Mouse (Mus musculus): ENCODE data around the gene 6430531B16Rik. TPM values are rescaled to one million over a fixed set of nuclear protein-coding genes. Genes with fewer than 3 reads are reported as not detected.

The 6430531B16Rik gene
- total and polyA plus RNA-seq, 2 experiments from 2014 or later, result 1.6 TPM

DNA sequence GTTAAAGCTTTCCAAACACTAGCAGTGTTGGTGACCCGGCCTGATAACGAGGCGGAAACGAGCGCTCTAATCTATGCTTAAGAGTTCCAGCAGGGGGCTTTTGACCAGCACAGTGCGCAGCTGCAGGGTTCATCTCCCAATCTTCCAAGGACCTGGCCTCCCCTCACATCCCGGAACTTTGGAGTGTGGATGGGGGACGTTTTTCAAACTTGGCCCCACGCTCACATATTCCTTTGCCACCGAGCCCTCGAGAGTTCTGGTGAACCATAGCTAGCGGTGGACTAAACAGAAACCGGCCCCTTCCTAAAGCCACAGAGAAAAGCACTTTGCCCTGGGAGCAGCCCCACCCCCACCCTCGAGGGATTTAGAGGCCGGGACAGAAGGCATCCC, 28.7 kb downstream of the 6430531B16Rik start:
- H3K27ac ChIP-seq (ENCODE audit: low read depth, low read length), result no peak overlapping the region
- ATAC-seq (ENCODE audit: low FRiP score) (peak; percentile 47; the same call in 1 of the 2 replicates), DNase-seq (ENCODE audit: low spot score) (peak; percentile 61)
- H3K36me3 ChIP-seq (ENCODE audit: insufficient read depth, low read length), result no peaks in the 10 kb centered on the region
- H3K4me1 ChIP-seq (ENCODE audit: insufficient read depth, low read length), result peaks cover 11% of the 10 kb centered on the region
- 2% methylated on average over 15 of the region's 15 CpGs for WGBS
- peak; percentile 69 for TF ChIP-seq CTCF (IDR thresholded peaks at IDR 0.05)
- peak overlapping the region; percentile 75 for H3K4me2 ChIP-seq (ENCODE audit: low read depth, low read length, poor library complexity, severe bottlenecking)
- H3K4me3 ChIP-seq (ENCODE audit: low read depth, low read length), result peak overlapping the region; percentile 35
- no peak overlapping the region for H3K9ac ChIP-seq (replicated peaks; ENCODE audit: low read length, poor library complexity, severe bottlenecking)
- peaks cover 44% of the 10 kb centered on the region for H3K27me3 ChIP-seq (ENCODE audit: insufficient read depth, low read length)
- H3K9me3 ChIP-seq (ENCODE audit: low read length), result no peaks in the 10 kb centered on the region

DNA sequence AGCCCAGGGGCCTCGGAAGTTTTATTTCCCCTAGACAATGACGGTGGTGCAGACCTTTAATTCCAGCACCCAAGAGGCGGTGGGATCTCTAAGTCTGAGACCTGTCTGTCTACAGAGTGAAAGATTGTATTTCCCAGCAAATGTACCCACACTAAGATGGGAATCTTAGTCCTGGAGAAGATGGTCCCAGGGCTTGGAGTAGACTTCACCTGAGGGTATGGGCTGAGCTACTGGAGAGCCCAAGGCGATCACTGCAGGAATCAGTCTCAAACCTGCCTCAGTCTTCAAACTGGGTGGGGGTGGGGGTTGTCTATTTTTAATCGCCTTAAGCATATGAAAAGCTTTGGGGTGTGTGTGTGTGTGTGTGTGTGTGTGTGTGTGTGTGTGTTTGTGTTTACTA, 32.5 kb downstream of the 6430531B16Rik start:
- peaks cover 71% of the 10 kb centered on the region for H3K27me3 ChIP-seq (ENCODE audit: insufficient read depth, low read length)
- H3K27ac ChIP-seq (ENCODE audit: low read depth, low read length), result no peak overlapping the region
- WGBS, result 29% methylated on average over 5 of the region's 5 CpGs
- DNase-seq (ENCODE audit: low spot score), result no peak
- peaks cover 15% of the 10 kb centered on the region for H3K4me1 ChIP-seq (ENCODE audit: insufficient read depth, low read length)
- no peak for ATAC-seq (ENCODE audit: low FRiP score)
- H3K9ac ChIP-seq (replicated peaks; ENCODE audit: low read length, poor library complexity, severe bottlenecking), result no peak overlapping the region
- no peak overlapping the region for H3K4me2 ChIP-seq (ENCODE audit: low read depth, low read length, poor library complexity, severe bottlenecking)
- H3K4me3 ChIP-seq (ENCODE audit: low read depth, low read length), result no peak overlapping the region
- no peaks in the 10 kb centered on the region for H3K36me3 ChIP-seq (ENCODE audit: insufficient read depth, low read length)
- no peaks in the 10 kb centered on the region for H3K9me3 ChIP-seq (ENCODE audit: low read length)
- TF ChIP-seq CTCF (IDR thresholded peaks at IDR 0.05), result no peak

DNA sequence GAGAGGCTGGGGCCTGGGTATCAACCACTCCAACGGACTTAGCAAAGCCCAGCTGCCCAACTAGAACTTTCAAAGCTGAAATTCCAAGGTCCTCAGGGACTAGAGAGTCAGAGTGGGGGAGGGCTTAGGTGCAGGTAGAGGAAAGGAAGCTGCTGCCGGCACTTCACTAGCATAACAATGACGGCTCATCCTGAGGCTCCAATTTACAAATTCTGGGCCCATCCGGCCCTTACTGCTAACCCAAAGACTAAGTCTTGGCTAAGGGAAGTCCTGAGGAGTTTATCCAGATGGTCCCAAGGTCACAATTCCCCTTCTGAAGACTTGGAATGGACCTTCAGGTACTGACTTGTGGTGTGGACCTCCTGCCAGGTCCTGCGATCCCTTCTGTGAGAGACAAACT, 33.0 kb downstream of the 6430531B16Rik start:
- no peak overlapping the region for H3K4me3 ChIP-seq (ENCODE audit: low read depth, low read length)
- no peak overlapping the region for H3K4me2 ChIP-seq (ENCODE audit: low read depth, low read length, poor library complexity, severe bottlenecking)
- ATAC-seq (ENCODE audit: low FRiP score) (no peak), DNase-seq (ENCODE audit: low spot score) (no peak)
- no peak for TF ChIP-seq CTCF (IDR thresholded peaks at IDR 0.05)
- H3K27ac ChIP-seq (ENCODE audit: low read depth, low read length), result no peak overlapping the region
- 0 out of 2 replicates have a peak, but pooled peaks cover 2% of the 10 kb centered on the region for H3K36me3 ChIP-seq (ENCODE audit: insufficient read depth, low read length)
- peaks cover 11% of the 10 kb centered on the region for H3K4me1 ChIP-seq (ENCODE audit: insufficient read depth, low read length)
- 14% methylated on average over 5 of the region's 5 CpGs for WGBS
- H3K9ac ChIP-seq (replicated peaks; ENCODE audit: low read length, poor library complexity, severe bottlenecking), result no peak overlapping the region
- peaks cover 68% of the 10 kb centered on the region for H3K27me3 ChIP-seq (ENCODE audit: insufficient read depth, low read length)
- no peaks in the 10 kb centered on the region for H3K9me3 ChIP-seq (ENCODE audit: low read length)

GRCm38 (mm10) chr7:139944291-139945240, 34.0 kb downstream of the 6430531B16Rik start:
- TF ChIP-seq CTCF (IDR thresholded peaks at IDR 0.05), result no peak
- Histone ChIP-seq H3K4me1 (ENCODE audit: insufficient read depth, low read length) (peaks cover 4% of the 10 kb centered on the region; the same call in 1 of the 2 replicates), H3K4me2 (ENCODE audit: low read depth, low read length, poor library complexity, severe bottlenecking) (peak overlapping the region; percentile 42), H3K4me3 (ENCODE audit: low read depth, low read length) (peak overlapping the region; percentile 29; the same call in 1 of the 2 replicates), H3K27ac (ENCODE audit: low read depth, low read length) (no peak overlapping the region), H3K9me3 (ENCODE audit: low read length) (no peaks in the 10 kb centered on the region), H3K27me3 (ENCODE audit: insufficient read depth, low read length) (peaks cover 59% of the 10 kb centered on the region), H3K36me3 (ENCODE audit: insufficient read depth, low read length) (0 out of 2 replicates have a peak, but pooled peaks cover 2% of the 10 kb centered on the region), H3K9ac (replicated peaks; ENCODE audit: low read length, poor library complexity, severe bottlenecking) (no peak overlapping the region)
- ATAC-seq (ENCODE audit: low FRiP score), result no peak
- no peak for DNase-seq (ENCODE audit: low spot score)
- WGBS, result 5% methylated on average over 65 of the region's 68 CpGs

GRCm38 (mm10) chr7:139943674-139944281, 34.8 kb downstream of the 6430531B16Rik start, which contains the start of gene Utf1:
Gene Utf1, plus strand, starts transcription at chr7:139943789.
- Histone ChIP-seq H3K9me3 (ENCODE audit: low read length) (no peaks in the 10 kb centered on the region), H3K27ac (ENCODE audit: low read depth, low read length) (no peak within 1 kb of the TSS), H3K4me3 (ENCODE audit: low read depth, low read length) (peak within 1 kb of the TSS; percentile 29; the same call in 1 of the 2 replicates), H3K4me1 (ENCODE audit: insufficient read depth, low read length) (peaks cover 4% of the 10 kb centered on the region; the same call in 1 of the 2 replicates), H3K36me3 (ENCODE audit: insufficient read depth, low read length) (0 out of 2 replicates have a peak, but pooled peaks cover 2% of the 10 kb centered on the region), H3K9ac (replicated peaks; ENCODE audit: low read length, poor library complexity, severe bottlenecking) (no peak within 1 kb of the TSS), H3K27me3 (ENCODE audit: insufficient read depth, low read length) (peaks cover 56% of the 10 kb centered on the region), H3K4me2 (ENCODE audit: low read depth, low read length, poor library complexity, severe bottlenecking) (peak within 1 kb of the TSS; percentile 42)
- ATAC-seq (ENCODE audit: low FRiP score) (no peak), DNase-seq (ENCODE audit: low spot score) (no peak)
- no peak for TF ChIP-seq CTCF (IDR thresholded peaks at IDR 0.05)
- WGBS, result under 1% methylated on average over 59 of the region's 59 CpGs

Data from midbrain, postnatal 0 days (tissue).